In the genomic region with DNA sequence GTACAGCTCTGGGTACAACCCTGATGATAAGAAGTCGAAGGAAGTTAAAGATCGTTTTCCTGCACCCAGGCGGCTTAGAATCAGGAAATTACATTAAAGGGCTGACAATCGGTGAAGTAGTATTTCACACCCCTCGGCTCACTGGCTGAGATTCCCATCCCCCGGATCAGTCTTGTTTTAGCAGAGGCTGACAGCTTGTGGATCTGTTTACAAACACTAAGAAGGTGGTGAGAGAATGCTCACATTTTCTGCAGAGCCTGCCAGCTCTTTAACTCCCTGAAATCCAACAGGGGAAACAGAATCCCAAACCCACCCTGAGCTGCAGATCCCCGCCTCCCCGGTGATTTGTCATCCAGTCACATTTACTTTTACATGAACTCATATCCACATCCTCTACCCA, we compare ENCODE assay signal across 21 mouse cellular contexts. TPM values are rescaled to one million over a fixed set of nuclear protein-coding genes. Genes with fewer than 3 reads are reported as not detected.
"Had no signal": no experiment of that assay in that cellular context is flagged by ENCODE, and none has a peak within 500 bp of the region (broad histone marks: within the 10 kb centered on the region; RNA-seq: fewer than 3 reads in every experiment).

No protein-coding gene starts in this region.

- ATAC-seq: liver, postnatal 0 days; lung, postnatal 0 days; midbrain, embryonic 13.5 days; midbrain, embryonic 15.5 days had no signal

- H3K4me3 ChIP-seq: liver, embryonic 15.5 days; lung, embryonic 15.5 days; megakaryocyte, embryonic 14.5 days; midbrain, embryonic 13.5 days; midbrain, embryonic 15.5 days; neural tube, embryonic 12.5 days; stomach, embryonic 15.5 days had no signal

- H3K36me3 ChIP-seq: liver, embryonic 15.5 days; lung, embryonic 15.5 days; midbrain, embryonic 13.5 days; midbrain, embryonic 15.5 days; neural tube, embryonic 12.5 days; stomach, embryonic 15.5 days had no signal

- H3K27me3 ChIP-seq: neural tube, embryonic 12.5 days had no signal

- H3K4me1 ChIP-seq: liver, embryonic 15.5 days; lung, embryonic 15.5 days; stomach, embryonic 15.5 days had no signal

- H3K9ac ChIP-seq: liver, embryonic 15.5 days; liver, postnatal 0 days; lung, embryonic 15.5 days; midbrain, embryonic 13.5 days; midbrain, embryonic 15.5 days; neural tube, embryonic 12.5 days; stomach, embryonic 15.5 days had no signal

- H3K9me3 ChIP-seq: liver, embryonic 15.5 days; lung, embryonic 15.5 days; megakaryocyte, embryonic 14.5 days; midbrain, embryonic 13.5 days; midbrain, embryonic 15.5 days; neural tube, embryonic 12.5 days; stomach, embryonic 15.5 days had no signal

- H3K27ac ChIP-seq: liver, embryonic 15.5 days; lung, embryonic 15.5 days; macrophage; midbrain, embryonic 13.5 days; midbrain, embryonic 15.5 days; neural tube, embryonic 12.5 days; stomach, embryonic 15.5 days; stomach, postnatal 0 days had no signal

- H3K4me2 ChIP-seq: liver, embryonic 15.5 days; lung, embryonic 15.5 days; midbrain, embryonic 11.5 days; midbrain, embryonic 13.5 days; midbrain, embryonic 15.5 days; neural tube, embryonic 12.5 days; stomach, embryonic 15.5 days had no signal

- DNase-seq: liver, postnatal 0 days; lung, adult 2 months; lung, postnatal 14 days; lung, postnatal 36 days; right cerebral cortex, postnatal 14 days; thymus, adult 2 months; thymus, postnatal 25 days; thymus, postnatal 4 days had no signal

RNA-seq across cellular contexts. Expression of a gene that starts 2.8 kb away (rescaled TPM):
- polyA plus RNA-seq: liver, postnatal 0 days; lung, adult 2 months; lung, embryonic 15.5 days; lung, postnatal 0 days; macrophage; midbrain, embryonic 11.5 days; neural tube, embryonic 12.5 days; spleen, adult 2 months; stomach, embryonic 15.5 days; stomach, postnatal 0 days; thymus, adult 2 months; urinary bladder, adult 2 months had no signal
